Mouse (Mus musculus) heart, adult 2 months (tissue): ENCODE measurements around the gene Efna2.

ENCODE experiments used
- CTCF ChIP-seq: fragments of 200-600 bp; IDR thresholded peaks from 2 replicates; pipeline ENCODE4 v1.8.1; 2022; ENCODE audit warnings: antibody characterized with exemption, mild to moderate bottlenecking, moderate library complexity
- EP300 ChIP-seq: fragments of 200-500 bp; IDR thresholded peaks from 2 replicates; pipeline ENCODE4 v1.6.1; 2011; ENCODE audit warnings: low read depth, low read length, control low read depth; ENCODE audit not compliant: insufficient read depth

DNA sequence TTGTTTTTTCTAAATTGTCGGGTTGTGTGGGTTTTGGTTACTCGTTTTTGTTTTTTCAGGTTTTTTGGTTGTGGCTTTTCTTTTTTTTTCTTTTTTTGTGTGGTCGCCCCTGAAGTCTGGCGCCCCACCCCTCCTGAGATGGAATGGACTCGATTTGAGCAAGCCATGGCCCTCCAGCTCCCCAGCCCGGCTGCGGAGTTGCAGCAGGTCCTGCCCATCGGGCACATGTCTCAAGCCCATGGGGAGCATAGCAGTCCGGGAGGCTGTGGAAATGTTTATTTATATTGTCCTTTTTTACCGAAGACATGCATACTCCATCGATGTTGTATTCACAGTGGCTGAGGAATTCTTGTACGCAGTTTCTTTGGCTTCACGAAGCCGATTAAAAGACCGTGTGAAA is 8.0 kb upstream of the Efna2 start:
- no peak for TF ChIP-seq CTCF
- no peak for TF ChIP-seq EP300
